Mouse (Mus musculus) left cerebral cortex, adult 2 months (tissue): ENCODE data around the gene Ctsz. TPM values are rescaled to one million over a fixed set of nuclear protein-coding genes. Genes with fewer than 3 reads are reported as not detected.
A peak's percentile ranks its signal among the peaks of the same experiment; 100 is the strongest.

Experiments
- DNase-seq, 2 experiments: peaks; one replicate each; pipeline ENCODE4 v3.0.0; 2021 to 2022; ENCODE audit warnings: low spot score in 2 of 2, mixed read lengths in 1 of 2; ENCODE audit errors: extremely low spot score in 1 of 2
- H3K27ac ChIP-seq: fragments of 200-600 bp; 2 replicates; pipeline ENCODE4 v1.8.1; 2022
- H3K4me3 ChIP-seq: fragments of 200-600 bp; 2 replicates; pipeline ENCODE4 v1.8.1; 2022
- CTCF ChIP-seq: fragments of 200-600 bp; IDR thresholded peaks from 2 replicates; pipeline ENCODE4 v1.8.1; 2022; ENCODE audit warnings: antibody characterized with exemption, mild to moderate bottlenecking, moderate library complexity
- intact Hi-C: fragments of 180-260 bp; cut with DNase I; formaldehyde crosslinking; loops from one replicate; pipeline ENCODE4 v1.15.1; 2025
- total RNA-seq, 2 experiments: library from RNA; stranded (reverse); gene quantifications; 2 replicates each; pipeline ENCODE4 v1.2.3; 2021

Gene Ctsz
- total RNA-seq, 2 experiments from 2014 or later: 33.6 to 34.3 TPM

DNA sequence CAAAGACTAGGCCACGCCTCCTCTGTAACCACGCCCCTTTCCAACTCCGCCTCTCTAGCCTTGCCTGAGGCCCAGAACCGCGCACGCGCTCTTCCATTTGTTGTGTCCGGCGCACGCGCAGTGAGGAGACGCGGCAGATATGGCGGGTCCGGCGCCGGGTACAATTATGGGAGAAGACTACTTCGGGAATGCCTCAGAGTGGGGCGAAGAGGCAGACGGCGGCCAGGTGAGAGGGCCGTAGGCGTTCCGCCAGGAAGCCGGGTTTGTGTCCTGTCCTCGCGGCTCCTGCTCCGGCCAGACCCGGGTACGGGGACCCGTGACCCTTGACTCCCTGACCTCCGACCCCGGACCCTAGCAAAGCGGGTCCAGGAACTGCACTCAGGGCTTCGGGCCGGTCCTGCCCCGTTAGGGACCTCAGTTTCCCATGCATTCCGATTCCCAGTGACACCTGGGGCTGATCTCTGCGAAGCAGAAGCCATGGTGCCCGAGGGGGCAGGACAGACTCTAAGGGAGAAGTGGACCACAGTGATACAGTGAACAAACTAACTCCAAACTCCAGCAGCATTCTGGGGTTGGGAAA, 23.0 kb downstream of the Ctsz start, which contains the start of gene Nelfcd:
TSS of gene Nelfcd (plus strand) at position 74 of the 580 bp plus-strand sequence.
- TF ChIP-seq CTCF: no peak
- Histone ChIP-seq H3K4me3 (peak within 1 kb of the TSS; percentile 87), H3K27ac (peak within 1 kb of the TSS; percentile 65)
- intact Hi-C loops: loop anchor here (5.0 kb wide), 1 partner anchor 84 kb away; no protein-coding TSS in a partner anchor
- DNase-seq: peak; percentile 91 to 92

- TF ChIP-seq CTCF: no peak
- no peak for DNase-seq
- Histone ChIP-seq H3K27ac (no peak overlapping the region), H3K4me3 (peak overlapping the region; percentile 87)
- intact Hi-C loops: loop anchor here (5.0 kb wide), 1 partner anchor 83 kb away; no protein-coding TSS in a partner anchor
Observed at GRCm38 (mm10) chr2:174415001-174415730, 23.7 kb downstream of the Ctsz start.

DNA sequence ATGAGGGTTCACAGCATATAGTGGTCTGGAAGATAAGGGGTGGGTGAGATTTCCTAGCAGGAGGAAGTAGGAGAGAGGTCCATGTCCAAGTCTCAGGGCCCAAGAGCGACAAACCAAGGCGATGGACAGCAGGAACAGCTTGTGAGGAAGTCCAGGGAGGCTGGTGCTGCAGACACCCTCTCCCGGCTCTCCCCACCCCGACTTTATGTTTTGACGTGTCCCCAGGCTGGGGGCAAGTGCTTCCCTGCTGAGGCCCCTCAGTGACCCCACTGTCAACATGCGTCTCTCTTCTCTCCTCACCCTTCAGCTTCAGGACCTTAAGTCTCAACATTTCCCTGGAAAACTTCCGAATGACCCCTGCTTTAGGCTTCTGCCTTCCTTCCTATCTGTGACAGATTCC, 25.7 kb downstream of the Ctsz start:
- H3K27ac ChIP-seq: no peak overlapping the region
- intact Hi-C loops: no loop called here
- TF ChIP-seq CTCF: no peak
- DNase-seq: no peak
- no peak overlapping the region for H3K4me3 ChIP-seq

- no peak overlapping the region for H3K27ac ChIP-seq
- TF ChIP-seq CTCF: no peak
- no peak overlapping the region for H3K4me3 ChIP-seq
- DNase-seq: no peak
- intact Hi-C loops: no loop called here
Observed at GRCm38 (mm10) chr2:174410222-174410621, 28.6 kb downstream of the Ctsz start.

DNA sequence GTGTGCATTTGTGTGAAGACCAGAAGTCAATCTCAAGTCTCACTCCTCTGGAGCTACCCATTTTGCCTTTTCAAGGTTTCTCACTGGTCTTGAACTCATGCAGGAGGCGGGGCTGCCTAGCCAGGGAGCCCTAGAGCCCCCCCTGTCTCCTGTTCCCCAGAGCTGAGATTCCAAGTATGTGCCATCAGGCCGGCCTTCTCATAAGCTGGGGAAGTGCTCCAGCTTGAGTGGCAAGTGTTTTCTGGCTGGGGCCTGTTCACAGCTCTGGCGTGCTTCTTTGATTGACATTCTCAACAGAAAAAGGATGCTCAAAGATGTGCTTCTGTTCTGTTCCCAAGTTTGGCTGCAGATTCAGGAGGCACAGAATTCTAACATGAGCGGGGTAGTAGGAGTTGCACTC, 38.4 kb downstream of the Ctsz start:
- H3K4me3 ChIP-seq: no peak overlapping the region
- intact Hi-C loops: no loop called here
- no peak for TF ChIP-seq CTCF
- no peak for DNase-seq
- no peak overlapping the region for H3K27ac ChIP-seq

DNA sequence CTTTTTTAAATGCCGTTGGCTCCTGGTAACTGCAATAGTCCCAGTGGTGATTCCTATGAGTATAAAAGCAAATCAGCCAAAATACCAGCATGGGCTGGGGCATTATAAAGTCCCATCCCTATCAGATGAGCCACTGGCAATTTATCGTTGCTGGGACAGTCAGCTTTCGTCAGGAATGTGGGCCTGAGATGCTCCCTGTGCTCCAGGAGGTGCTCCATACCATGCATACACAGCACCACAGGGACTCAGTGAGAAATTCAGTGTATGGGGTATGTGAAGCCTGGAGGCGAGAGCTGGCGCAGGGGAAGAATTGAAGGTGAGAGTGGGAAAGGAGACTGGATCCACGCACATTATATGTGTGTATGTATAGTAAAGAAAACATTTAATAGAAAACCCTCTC, 41.0 kb downstream of the Ctsz start:
- Histone ChIP-seq H3K27ac (no peak overlapping the region), H3K4me3 (no peak overlapping the region)
- no peak for DNase-seq
- intact Hi-C loops: no loop called here
- no peak for TF ChIP-seq CTCF

- intact Hi-C loops: no loop called here
- no peak for DNase-seq
- no peak for TF ChIP-seq CTCF
- no peak overlapping the region for H3K4me3 ChIP-seq
- no peak overlapping the region for H3K27ac ChIP-seq
Observed at GRCm38 (mm10) chr2:174397065-174397464, 41.8 kb downstream of the Ctsz start.

DNA sequence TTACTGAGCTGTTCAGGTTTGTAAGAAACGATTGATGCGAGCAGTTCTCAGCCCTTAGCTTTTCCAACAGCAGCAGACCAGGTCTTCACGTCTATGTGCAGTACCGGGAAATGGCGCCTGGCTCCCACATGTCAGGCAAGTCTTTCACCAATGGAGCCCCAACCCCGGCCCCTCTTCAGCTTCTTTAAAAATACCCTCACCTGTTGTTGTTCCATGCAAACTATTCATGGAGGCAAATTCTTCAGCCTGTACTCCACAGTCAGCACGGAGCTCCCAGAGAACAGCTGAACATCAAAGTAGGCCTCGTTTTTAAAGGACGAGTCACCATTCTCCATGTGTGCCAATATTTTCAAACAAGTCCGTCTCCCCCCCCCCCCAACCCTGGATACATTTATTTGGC, 42.2 kb downstream of the Ctsz start:
- Histone ChIP-seq H3K27ac (no peak overlapping the region), H3K4me3 (no peak overlapping the region)
- no peak for DNase-seq
- TF ChIP-seq CTCF: no peak
- intact Hi-C loops: no loop called here

DNA sequence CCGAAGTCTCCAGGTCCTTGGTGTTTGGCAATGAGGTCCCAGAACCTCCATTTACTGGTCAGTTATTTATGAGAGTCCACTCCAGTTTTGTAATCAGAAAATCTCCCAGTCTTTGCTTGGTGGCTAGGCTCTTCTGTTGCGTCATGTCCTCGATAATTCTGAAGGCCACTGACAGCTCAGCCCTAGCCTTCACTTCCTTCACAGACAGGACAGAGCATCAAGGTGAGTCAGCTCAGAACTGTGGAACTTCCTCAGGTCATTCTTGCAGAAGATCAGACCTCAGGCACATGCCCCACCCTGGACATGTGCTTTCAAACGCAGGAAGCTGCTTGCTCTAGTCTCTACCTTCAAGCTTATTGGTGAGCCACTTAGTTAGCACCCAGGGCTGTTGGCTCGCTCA, 45.5 kb downstream of the Ctsz start:
- no peak for TF ChIP-seq CTCF
- Histone ChIP-seq H3K4me3 (no peak overlapping the region), H3K27ac (no peak overlapping the region)
- intact Hi-C loops: no loop called here
- no peak for DNase-seq

DNA sequence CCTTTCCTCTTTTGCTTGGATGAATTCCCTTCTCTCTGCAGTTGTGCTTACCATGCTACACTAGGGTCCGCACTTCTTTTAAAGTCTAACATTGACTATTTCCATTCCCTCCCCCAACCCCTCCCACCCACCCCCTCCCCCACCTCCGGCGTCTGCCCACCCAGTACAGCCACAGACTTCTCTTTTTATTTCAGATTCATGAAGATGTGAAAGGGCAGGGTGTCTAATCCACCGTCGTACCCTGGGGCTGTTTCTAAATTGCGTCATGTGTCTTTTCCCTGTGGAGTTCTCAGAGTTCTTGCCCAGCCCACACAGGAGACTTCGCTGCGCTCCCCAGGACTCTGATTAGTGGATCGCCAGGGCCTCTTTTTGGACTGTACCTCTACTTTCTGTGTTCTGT, 46.3 kb downstream of the Ctsz start:
- no peak for TF ChIP-seq CTCF
- intact Hi-C loops: no loop called here

DNA sequence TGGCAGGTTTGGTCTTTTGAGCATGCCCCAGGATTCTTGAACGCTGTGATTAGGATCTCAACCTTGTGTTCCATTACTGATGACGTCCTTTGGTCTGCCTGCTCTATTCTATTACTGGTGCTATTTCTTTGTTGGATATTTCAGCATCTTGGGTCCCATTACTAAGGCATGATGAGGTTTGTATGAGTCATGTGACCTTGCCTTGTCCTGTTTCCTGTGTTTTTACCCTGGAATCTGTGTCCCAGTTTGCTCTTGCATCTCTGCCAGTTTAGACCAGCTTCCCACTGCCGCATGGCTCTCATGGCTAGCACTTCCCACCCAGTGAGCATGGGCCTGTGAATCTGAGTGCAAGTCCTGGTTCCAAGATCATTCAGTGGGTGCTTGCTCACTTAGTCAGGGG, 46.9 kb downstream of the Ctsz start:
- no peak for DNase-seq
- no peak overlapping the region for H3K4me3 ChIP-seq
- intact Hi-C loops: no loop called here
- H3K27ac ChIP-seq: no peak overlapping the region
- TF ChIP-seq CTCF: no peak

More for the DNA sequence above, 46.3 kb downstream of the Ctsz start:
- DNase-seq: no peak
- H3K4me3 ChIP-seq: no peak overlapping the region
- no peak overlapping the region for H3K27ac ChIP-seq

DNA sequence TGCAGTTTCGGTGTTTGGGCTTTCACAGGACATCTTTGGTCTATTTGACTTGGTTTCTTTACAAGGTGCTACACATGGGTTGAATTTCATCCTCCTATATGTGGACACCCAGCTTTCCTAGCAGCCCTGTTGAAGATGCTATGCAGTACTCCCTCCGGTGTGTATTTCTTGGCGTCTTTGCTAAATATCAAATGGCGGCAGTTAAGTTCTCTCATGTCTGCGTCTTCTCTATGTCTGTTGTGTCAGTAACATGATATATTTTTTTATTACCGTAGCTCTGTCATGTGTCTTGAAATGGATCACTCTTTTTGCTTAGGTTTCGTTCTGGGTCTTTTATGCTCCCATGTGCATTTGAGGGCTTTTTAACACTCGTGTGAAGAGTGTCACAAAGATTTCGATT, 57.8 kb downstream of the Ctsz start:
- intact Hi-C loops: no loop called here
- H3K27ac ChIP-seq: no peak overlapping the region
- no peak overlapping the region for H3K4me3 ChIP-seq
- no peak for TF ChIP-seq CTCF
- DNase-seq: no peak

Other genes starting within 250 kb of the Ctsz start
- gene Gnas, start 154.7 kb downstream of the Ctsz start, total RNA-seq: 1,000 to 10,000 TPM; 1,778 to 1,853 TPM
- gene Gm20721, start 92.3 kb downstream of the Ctsz start, total RNA-seq: 1 to 10 TPM; 2.3 to 2.8 TPM
- 10 to 100 TPM; 47.9 to 50.8 TPM for gene Nelfcd, start 23.2 kb downstream of the Ctsz start, total RNA-seq
- gene Tubb1, start 11.7 kb upstream of the Ctsz start, total RNA-seq: not detected
- 100 to 1,000 TPM; 296 to 302 TPM for gene Atp5e, start 25.1 kb upstream of the Ctsz start, total RNA-seq
- gene Prelid3b, start 34.0 kb upstream of the Ctsz start, total RNA-seq: 10 to 100 TPM; 50.4 to 52.7 TPM
- gene Zfp831, start 204.5 kb upstream of the Ctsz start, total RNA-seq: 10 to 100 TPM; 16.8 to 20.6 TPM